Mouse (Mus musculus) forebrain, embryonic 10.5 days (tissue): ENCODE results near the gene Sprtn. TPM values are rescaled to one million over a fixed set of nuclear protein-coding genes. Genes with fewer than 3 reads are reported as not detected.
A peak's percentile ranks its signal among the peaks of the same experiment; 100 is the strongest.

ENCODE experiments used
- DNase-seq: peaks from one replicate; pipeline ENCODE4 v3.0.0-alpha.2; 2017; ENCODE audit warnings: low spot score; ENCODE audit errors: extremely low spot score
- H3K27ac ChIP-seq: fragments of 300-500 bp; sonication (generic); 2 replicates; pipeline ENCODE4 v1.5.1; 2016; ENCODE audit warnings: mild to moderate bottlenecking
- H3K27me3 ChIP-seq: fragments of 300-500 bp; sonication (generic); 2 replicates; pipeline ENCODE4 v1.6.1; 2016; ENCODE audit warnings: mild to moderate bottlenecking; ENCODE audit not compliant: poor library complexity, severe bottlenecking
- H3K36me3 ChIP-seq: fragments of 300-500 bp; sonication (generic); replicated peaks from 2 replicates; pipeline ENCODE4 v1.6.1; 2016; ENCODE audit warnings: mild to moderate bottlenecking, moderate library complexity
- H3K4me1 ChIP-seq: fragments of 300-500 bp; sonication (generic); 2 replicates; pipeline ENCODE4 v1.6.1; 2016
- H3K4me3 ChIP-seq: fragments of 300-500 bp; sonication (generic); 2 replicates; pipeline ENCODE4 v1.5.1; 2016; ENCODE audit warnings: mild to moderate bottlenecking, moderate library complexity
- H3K9me3 ChIP-seq: fragments of 300-500 bp; sonication (generic); 2 replicates; pipeline ENCODE4 v1.6.1; 2016; ENCODE audit warnings: mild to moderate bottlenecking, moderate library complexity
- WGBS: fragments of 180-500 bp; shearing (Covaris S2); methylation state at CpG from one replicate; pipeline ENCODE4 v1.1.7; 2016; 5-methylcytosine and 5-hydroxymethylcytosine counted together
- polyA plus RNA-seq: library from polyadenylated mRNA; unstranded; fragments of >200 nt; fragmentation: Nextera tagmentation; extraction: Ambion mirVana; gene quantifications from 2 replicates; pipeline ENCODE4 v1.2.1, GENCODE M21; 2016

The Sprtn gene
- polyA plus RNA-seq, 1 experiment from 2014 or later, result 8.8 TPM

DNA sequence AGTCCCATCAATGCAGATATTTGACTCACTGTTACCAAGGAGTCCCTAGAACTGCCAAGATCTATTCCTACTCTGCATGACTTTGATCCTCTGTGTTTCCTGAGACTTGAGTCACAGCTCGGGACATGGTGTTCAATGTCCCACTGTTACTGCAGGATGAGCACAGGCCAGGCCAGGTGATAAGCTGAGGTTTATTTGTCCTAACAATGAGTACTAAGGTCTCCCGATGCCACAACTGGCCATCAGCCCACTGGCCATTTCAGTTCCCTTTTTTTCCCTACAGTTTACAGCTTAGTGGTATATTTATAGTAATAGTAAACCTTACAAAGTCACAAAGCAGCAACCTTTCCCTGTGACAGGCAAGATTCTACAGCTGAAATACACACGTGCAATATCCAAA lies 34.7 kb downstream of the Sprtn start:
- no peaks in the 10 kb centered on the region for H3K27me3 ChIP-seq
- DNase-seq, result no peak
- H3K27ac ChIP-seq, result no peak overlapping the region
- no peak overlapping the region for H3K4me3 ChIP-seq
- H3K36me3 ChIP-seq, result peaks cover 47% of the 10 kb centered on the region
- H3K9me3 ChIP-seq, result peaks cover 5% of the 10 kb centered on the region; the same call in 1 of the 2 replicates
- 90% methylated on average over 3 of the region's 3 CpGs for WGBS
- no peaks in the 10 kb centered on the region for H3K4me1 ChIP-seq

DNA sequence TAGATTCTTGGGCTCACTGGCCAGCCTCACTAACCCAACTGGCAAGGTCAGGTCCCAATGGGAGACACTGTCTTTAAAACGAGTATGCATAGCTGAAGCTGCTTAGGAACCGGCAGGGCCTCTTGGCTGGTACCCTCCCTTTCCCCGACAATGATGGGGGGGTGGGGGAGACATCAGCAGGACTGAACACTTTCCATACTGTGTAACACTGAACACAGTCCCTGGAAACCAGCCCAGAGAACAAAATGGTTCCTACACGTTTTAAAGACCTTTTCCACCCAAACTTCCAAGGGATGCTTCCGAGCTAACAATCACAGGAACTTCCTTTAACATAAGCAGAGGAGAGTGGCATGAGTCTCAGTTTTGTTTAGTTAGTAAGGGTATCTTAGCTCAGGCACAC lies 37.4 kb downstream of the Sprtn start:
- Histone ChIP-seq H3K4me1 (no peaks in the 10 kb centered on the region), H3K4me3 (no peak overlapping the region), H3K9me3 (peaks cover 5% of the 10 kb centered on the region; the same call in 1 of the 2 replicates), H3K36me3 (peaks cover 59% of the 10 kb centered on the region), H3K27ac (no peak overlapping the region), H3K27me3 (no peaks in the 10 kb centered on the region)
- DNase-seq, result no peak
- 84% methylated on average over 5 of the region's 5 CpGs for WGBS

GRCm38 (mm10) chr8:124936699-124937098 lies 39.0 kb downstream of the Sprtn start:
- DNase-seq, result no peak
- Histone ChIP-seq H3K4me3 (no peak overlapping the region), H3K36me3 (peaks cover 61% of the 10 kb centered on the region), H3K9me3 (no peaks in the 10 kb centered on the region; the same call in 1 of the 2 replicates), H3K4me1 (no peaks in the 10 kb centered on the region), H3K27ac (no peak overlapping the region), H3K27me3 (no peaks in the 10 kb centered on the region)
- WGBS, result 96% methylated on average over 10 of the region's 10 CpGs

GRCm38 (mm10) chr8:124937293-124937692 lies 39.6 kb downstream of the Sprtn start:
- Histone ChIP-seq H3K4me1 (no peaks in the 10 kb centered on the region), H3K27me3 (no peaks in the 10 kb centered on the region), H3K4me3 (no peak overlapping the region), H3K27ac (no peak overlapping the region), H3K9me3 (no peaks in the 10 kb centered on the region; the same call in 1 of the 2 replicates), H3K36me3 (peaks cover 67% of the 10 kb centered on the region)
- 94% methylated on average over 4 of the region's 4 CpGs for WGBS
- DNase-seq, result no peak

DNA sequence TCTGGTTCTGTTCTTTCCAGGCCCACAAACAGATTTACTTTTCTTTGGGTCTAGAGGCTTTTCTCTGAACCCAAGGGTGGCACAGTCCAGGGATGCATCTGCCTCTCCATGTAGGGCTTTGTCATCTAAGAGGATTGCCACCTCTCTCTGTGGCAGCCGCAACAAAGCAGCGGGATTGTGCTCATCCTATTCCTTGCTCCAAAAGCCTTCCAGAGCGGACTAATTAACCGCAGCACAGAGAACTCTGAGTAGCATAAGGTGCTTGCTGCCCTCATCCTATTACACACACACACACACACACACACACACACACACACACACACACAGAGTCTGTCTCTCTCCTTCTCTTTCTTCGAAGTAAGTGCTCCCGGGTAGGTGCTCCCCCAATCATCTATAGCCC lies 46.1 kb downstream of the Sprtn start:
- Histone ChIP-seq H3K27me3 (no peaks in the 10 kb centered on the region), H3K4me1 (peaks cover 44% of the 10 kb centered on the region), H3K9me3 (no peaks in the 10 kb centered on the region), H3K27ac (no peak overlapping the region), H3K36me3 (peaks cover 61% of the 10 kb centered on the region), H3K4me3 (no peak overlapping the region)
- whole genome bisulfite sequencing, result 86% methylated on average over 6 of the region's 6 CpGs
- DNase-seq, result no peak

DNA sequence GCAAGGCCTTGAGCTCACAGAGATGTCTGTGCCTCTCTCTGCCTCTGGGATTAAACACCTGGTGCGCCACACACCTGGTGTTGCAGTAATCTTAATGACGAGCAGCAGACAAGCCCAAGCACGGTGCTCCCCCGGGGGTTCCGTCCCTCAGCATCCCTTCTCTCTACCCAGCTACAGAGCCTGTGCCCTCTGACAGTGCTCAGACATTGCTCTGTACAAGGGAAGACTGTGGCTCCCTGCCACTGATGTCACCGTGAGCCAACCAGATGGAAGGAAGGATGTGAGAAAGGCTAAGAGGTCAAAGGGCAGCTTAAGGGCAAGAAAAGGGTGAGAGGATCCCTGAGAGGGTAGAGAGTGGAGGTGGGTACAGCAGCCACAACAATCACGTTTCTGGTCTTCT lies 46.7 kb downstream of the Sprtn start:
- H3K9me3 ChIP-seq, result no peaks in the 10 kb centered on the region
- 50% methylated on average over 7 of the region's 7 CpGs for WGBS
- peak overlapping the region; percentile 8; the same call in 1 of the 2 replicates for H3K4me3 ChIP-seq
- peaks cover 55% of the 10 kb centered on the region for H3K36me3 ChIP-seq
- no peak overlapping the region for H3K27ac ChIP-seq
- no peaks in the 10 kb centered on the region for H3K27me3 ChIP-seq
- H3K4me1 ChIP-seq, result peaks cover 44% of the 10 kb centered on the region
- DNase-seq, result no peak

DNA sequence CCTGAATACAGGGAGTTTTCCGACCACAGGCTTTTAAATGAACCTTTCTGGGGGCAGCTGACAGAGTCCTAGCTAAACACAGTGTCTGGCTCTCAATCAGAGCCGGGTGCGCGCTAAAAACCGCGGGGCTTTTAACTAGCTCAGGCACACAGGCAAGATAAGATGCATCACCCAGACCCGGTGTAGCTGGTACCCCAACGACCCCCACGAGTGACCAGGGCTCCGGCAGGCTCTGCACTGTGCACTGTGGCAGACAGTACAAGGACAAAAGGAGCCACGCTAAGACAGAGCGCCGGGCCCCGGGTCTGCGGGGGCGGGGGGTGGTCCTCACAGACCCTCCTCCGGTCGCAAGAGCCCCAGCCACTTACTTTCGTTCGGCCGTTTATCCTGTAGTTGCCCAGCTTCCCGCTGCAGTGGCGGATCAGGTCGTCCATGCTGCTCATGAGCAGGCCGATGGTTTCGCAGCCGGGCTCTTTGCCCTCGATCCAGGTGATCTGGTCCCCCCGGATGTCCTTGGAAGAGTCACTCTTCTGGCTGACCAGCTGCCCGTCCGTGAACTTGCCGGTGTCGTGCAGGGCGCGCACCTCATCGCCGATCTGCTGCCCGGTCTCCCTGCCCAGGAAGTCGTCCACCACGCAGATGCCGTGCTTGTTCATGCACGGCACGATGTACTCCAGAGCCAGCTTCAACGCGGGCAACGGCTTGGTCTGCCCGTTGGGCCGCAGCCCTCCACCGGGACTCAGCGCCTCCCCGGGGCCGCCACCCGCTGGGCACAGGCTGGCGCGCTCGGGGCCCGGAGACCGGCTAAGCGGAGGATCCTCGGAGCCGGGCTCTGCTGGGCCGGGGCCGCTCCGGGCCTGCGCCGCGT lies 50.4 kb downstream of the Sprtn start:
- DNase-seq, result peak; percentile 64
- H3K9me3 ChIP-seq, result no peaks in the 10 kb centered on the region
- H3K27ac ChIP-seq, result peak overlapping the region; percentile 98
- peak overlapping the region; percentile 84 for H3K4me3 ChIP-seq
- WGBS, result under 1% methylated on average over 67 of the region's 67 CpGs
- H3K4me1 ChIP-seq, result peaks cover 60% of the 10 kb centered on the region
- H3K27me3 ChIP-seq, result no peaks in the 10 kb centered on the region
- peaks cover 21% of the 10 kb centered on the region for H3K36me3 ChIP-seq

GRCm38 (mm10) chr8:124948733-124949111 lies 51.0 kb downstream of the Sprtn start:
- H3K4me1 ChIP-seq, result peaks cover 54% of the 10 kb centered on the region
- DNase-seq, result peak; percentile 39
- peaks cover 17% of the 10 kb centered on the region for H3K36me3 ChIP-seq
- H3K9me3 ChIP-seq, result no peaks in the 10 kb centered on the region
- H3K4me3 ChIP-seq, result peak overlapping the region; percentile 84
- 4% methylated on average over 62 of the region's 62 CpGs for WGBS
- peak overlapping the region; percentile 98 for H3K27ac ChIP-seq
- H3K27me3 ChIP-seq, result no peaks in the 10 kb centered on the region

DNA sequence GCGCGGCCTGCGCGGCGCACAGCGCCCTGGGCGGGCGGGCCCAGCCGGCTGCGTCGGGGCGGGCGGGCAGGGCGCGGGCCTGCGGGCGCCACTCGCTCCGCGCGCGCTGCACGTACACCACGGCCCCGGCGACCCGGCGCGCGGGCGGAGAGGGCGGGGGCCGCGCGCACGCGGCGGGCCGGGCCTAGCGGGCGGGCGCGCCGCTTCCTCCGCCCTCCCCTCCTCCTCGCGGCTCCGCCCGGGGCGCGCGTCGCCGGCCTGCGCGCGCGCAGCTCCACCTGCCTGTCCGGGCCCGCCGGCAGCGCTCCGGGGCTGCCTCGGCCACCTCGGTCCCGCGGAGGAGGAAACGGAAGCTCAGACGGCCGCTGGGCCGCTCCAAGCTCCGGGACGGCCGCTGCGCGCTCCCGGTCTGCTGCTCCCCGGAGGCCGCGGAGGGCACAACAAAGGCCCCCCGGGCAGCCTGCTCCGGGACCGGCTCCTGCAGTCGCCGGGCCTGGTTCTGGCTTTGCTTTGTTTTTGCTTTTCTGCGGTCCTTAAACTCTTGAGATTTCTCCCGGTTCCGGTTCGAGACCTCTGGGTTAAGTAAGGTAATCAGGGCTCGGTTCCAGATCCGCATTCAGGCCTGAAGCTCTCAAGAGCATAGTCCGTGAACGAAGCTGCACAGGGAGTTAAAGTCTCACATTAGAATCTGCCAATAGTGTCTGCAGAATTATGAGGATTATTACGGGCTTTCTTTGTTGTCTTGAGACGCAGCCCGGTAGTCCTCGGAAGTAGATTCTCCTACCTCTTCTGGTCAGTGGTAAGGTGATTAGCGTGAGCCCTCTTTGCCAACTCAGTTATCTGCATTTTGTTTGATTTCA lies 51.8 kb downstream of the Sprtn start, which contains the start of gene Egln1:
Gene Egln1 (minus strand): TSS at position 116 of the 860 bp plus-strand sequence.
- Histone ChIP-seq H3K9me3 (no peaks in the 10 kb centered on the region), H3K36me3 (peaks cover 12% of the 10 kb centered on the region), H3K4me3 (peak within 1 kb of the TSS; percentile 84), H3K4me1 (peaks cover 51% of the 10 kb centered on the region), H3K27me3 (no peaks in the 10 kb centered on the region), H3K27ac (peak within 1 kb of the TSS; percentile 98)
- peak; percentile 71 for DNase-seq
- 2% methylated on average over 78 of the region's 98 CpGs for WGBS

DNA sequence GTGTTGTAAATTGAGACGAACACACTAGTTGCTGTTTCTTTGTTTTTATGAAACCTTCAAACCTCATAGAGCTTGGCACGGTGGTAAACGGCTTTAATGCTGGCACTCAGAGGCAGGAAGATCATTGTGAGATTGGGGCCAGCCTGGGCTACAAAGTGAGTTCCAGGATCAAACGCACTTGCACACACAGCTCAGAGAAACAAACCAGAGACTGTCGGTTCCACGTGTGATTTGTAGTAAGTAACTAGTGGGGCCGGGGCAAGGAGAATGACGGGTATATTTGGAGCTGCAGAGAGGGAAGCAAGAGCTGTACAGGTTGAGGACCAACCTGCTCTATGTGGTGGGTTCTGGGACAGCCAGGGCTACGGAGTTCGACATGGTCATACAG lies 52.4 kb downstream of the Sprtn start:
- DNase-seq, result peak; percentile 24
- peaks cover 5% of the 10 kb centered on the region; the same call in 1 of the 2 replicates for H3K36me3 ChIP-seq
- peak overlapping the region; percentile 84 for H3K4me3 ChIP-seq
- peaks cover 44% of the 10 kb centered on the region for H3K4me1 ChIP-seq
- peak overlapping the region; percentile 98 for H3K27ac ChIP-seq
- 51% methylated on average over 10 of the region's 10 CpGs for WGBS
- H3K9me3 ChIP-seq, result no peaks in the 10 kb centered on the region
- H3K27me3 ChIP-seq, result no peaks in the 10 kb centered on the region

DNA sequence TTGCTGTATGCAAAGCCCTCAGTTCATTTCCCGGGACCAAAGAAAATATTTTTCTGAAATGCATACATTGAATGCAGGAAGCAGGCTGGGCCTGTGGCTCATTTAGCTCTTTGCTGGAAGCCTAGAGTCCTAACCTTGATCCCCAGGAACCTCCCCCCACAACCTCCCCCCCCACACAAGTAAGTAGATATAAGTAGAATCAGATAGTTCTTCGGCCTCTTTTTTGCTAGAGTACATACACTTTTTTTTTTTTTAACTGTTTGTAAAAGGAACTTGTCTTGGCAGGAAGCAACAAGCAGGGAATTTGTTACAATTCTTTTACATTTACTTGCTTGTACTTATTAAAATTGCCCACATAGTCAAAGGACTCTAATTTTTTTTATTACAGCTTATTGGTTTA lies 53.2 kb downstream of the Sprtn start:
- 0 out of 2 replicates have a peak overlapping the region, but pooled peaks have one; percentile 98 for H3K27ac ChIP-seq
- no peaks in the 10 kb centered on the region for H3K9me3 ChIP-seq
- no peak for DNase-seq
- H3K27me3 ChIP-seq, result no peaks in the 10 kb centered on the region
- no peaks in the 10 kb centered on the region for H3K36me3 ChIP-seq
- peak overlapping the region; percentile 84 for H3K4me3 ChIP-seq
- 88% methylated on average over 2 of the region's 2 CpGs for WGBS
- H3K4me1 ChIP-seq, result peaks cover 36% of the 10 kb centered on the region

- Histone ChIP-seq H3K4me3 (no peak overlapping the region), H3K9me3 (no peaks in the 10 kb centered on the region), H3K36me3 (no peaks in the 10 kb centered on the region), H3K27me3 (no peaks in the 10 kb centered on the region), H3K27ac (no peak overlapping the region), H3K4me1 (peaks cover 18% of the 10 kb centered on the region)
- DNase-seq, result no peak
- 90% methylated on average over 7 of the region's 7 CpGs for WGBS
Observed at GRCm38 (mm10) chr8:124953188-124953587, 55.5 kb downstream of the Sprtn start.
